ENCODE assay signal across 7 mouse cellular contexts in genomic region chr8:109738049-109738380, GRCm38 (mm10). TPM values are rescaled to one million over a fixed set of nuclear protein-coding genes. Genes with fewer than 3 reads are reported as not detected.
DNase-seq lines count a peak whose midpoint lies in the region; ATAC-seq and TF ChIP-seq lines count a peak whose summit lies in the region.

No protein-coding gene starts in this region.

- TF ChIP-seq POLR2A in limb, embryonic 14.5 days (IDR thresholded peaks at IDR 0.05; ENCODE audit: borderline replicate concordance, extremely low read depth, insufficient read depth, insufficient read length) = no peak

- peaks cover 8% of the 10 kb centered on the region for H3K36me3 ChIP-seq in lung, embryonic 16.5 days (ENCODE audit: control insufficient read depth, insufficient read depth, low read length)
- H3K36me3 ChIP-seq in forebrain, embryonic 13.5 days (ENCODE audit: poor library complexity, severe bottlenecking) = peaks cover 19% of the 10 kb centered on the region
- H3K36me3 ChIP-seq in limb, embryonic 14.5 days (ENCODE audit: control insufficient read depth, insufficient read depth, low read length) = peaks cover 16% of the 10 kb centered on the region
- H3K36me3 ChIP-seq in stomach, embryonic 15.5 days = peaks cover 11% of the 10 kb centered on the region

- peak overlapping the region; percentile 59; the same call in 1 of the 2 replicates for H3K27ac ChIP-seq in lung, embryonic 16.5 days (ENCODE audit: low read length)
- no peak overlapping the region for H3K27ac ChIP-seq in forebrain, embryonic 13.5 days
- H3K27ac ChIP-seq in limb, embryonic 14.5 days (replicated peaks; ENCODE audit: low read depth, low read length) = no peak overlapping the region
- peak overlapping the region; percentile 72; the same call in 1 of the 2 replicates for H3K27ac ChIP-seq in stomach, embryonic 15.5 days

- 76% methylated on average over 1 of the region's 1 CpGs for WGBS in lung, embryonic 16.5 days
- 85% methylated on average over 1 of the region's 1 CpGs for WGBS in forebrain, embryonic 13.5 days
- WGBS in limb, embryonic 14.5 days = 67% methylated on average over 1 of the region's 1 CpGs
- 89% methylated on average over 1 of the region's 1 CpGs for WGBS in stomach, embryonic 15.5 days

- H3K4me1 ChIP-seq in lung, embryonic 16.5 days (replicated peaks; ENCODE audit: control insufficient read depth, insufficient read depth, low read length) = peaks cover 9% of the 10 kb centered on the region
- peaks cover 15% of the 10 kb centered on the region for H3K4me1 ChIP-seq in forebrain, embryonic 13.5 days
- H3K4me1 ChIP-seq in limb, embryonic 14.5 days (ENCODE audit: control insufficient read depth, insufficient read depth, low read length) = peaks cover 7% of the 10 kb centered on the region
- H3K4me1 ChIP-seq in stomach, embryonic 15.5 days = peaks cover 10% of the 10 kb centered on the region

- DNase-seq in lung, postnatal 14 days = no peak
- DNase-seq in limb, embryonic 14.5 days (ENCODE audit: low spot score) = no peak
- no peak for DNase-seq in gastrocnemius, postnatal 4 days (ENCODE audit: low spot score in 2 of 2)
- DNase-seq in urinary bladder, postnatal 25 days (ENCODE audit: low spot score) = no peak

- H3K4me3 ChIP-seq in lung, embryonic 16.5 days (ENCODE audit: low read length) = peak overlapping the region; percentile 100
- H3K4me3 ChIP-seq in forebrain, embryonic 13.5 days = peak overlapping the region; percentile 98
- peak overlapping the region; percentile 99 for H3K4me3 ChIP-seq in limb, embryonic 14.5 days (replicated peaks; ENCODE audit: low read length)
- peak overlapping the region; percentile 98 for H3K4me3 ChIP-seq in stomach, embryonic 15.5 days (replicated peaks)

- H3K4me2 ChIP-seq in lung, embryonic 16.5 days (ENCODE audit: low read depth, low read length) = peak overlapping the region; percentile 93
- peak overlapping the region; percentile 95 for H3K4me2 ChIP-seq in forebrain, embryonic 13.5 days
- peak overlapping the region; percentile 82 for H3K4me2 ChIP-seq in limb, embryonic 14.5 days (replicated peaks; ENCODE audit: low read depth, low read length, severe bottlenecking)
- H3K4me2 ChIP-seq in stomach, embryonic 15.5 days = peak overlapping the region; percentile 64

- no peaks in the 10 kb centered on the region for H3K9me3 ChIP-seq in lung, embryonic 16.5 days (ENCODE audit: control insufficient read depth, low read length)
- H3K9me3 ChIP-seq in forebrain, embryonic 13.5 days (replicated peaks) = no peaks in the 10 kb centered on the region
- no peaks in the 10 kb centered on the region for H3K9me3 ChIP-seq in limb, embryonic 14.5 days (ENCODE audit: control insufficient read depth, low read length)
- H3K9me3 ChIP-seq in stomach, embryonic 15.5 days = no peaks in the 10 kb centered on the region

- H3K9ac ChIP-seq in lung, embryonic 16.5 days (ENCODE audit: low read length) = peak overlapping the region; percentile 99
- H3K9ac ChIP-seq in forebrain, embryonic 13.5 days = peak overlapping the region; percentile 99; the same call in 1 of the 2 replicates
- peak overlapping the region; percentile 97 for H3K9ac ChIP-seq in limb, embryonic 14.5 days (ENCODE audit: low read depth, low read length, severe bottlenecking)
- H3K9ac ChIP-seq in stomach, embryonic 15.5 days = no peak overlapping the region; the same call in 1 of the 2 replicates

- no peak for ATAC-seq in lung, embryonic 16.5 days (ENCODE audit: low read depth)
- 0 out of 2 replicates have a peak, but pooled peaks have one; percentile 10 for ATAC-seq in forebrain, embryonic 13.5 days
- ATAC-seq in limb, embryonic 14.5 days (ENCODE audit: low FRiP score, low read depth) = no peak
- no peak for ATAC-seq in stomach, embryonic 15.5 days (ENCODE audit: insufficient read depth, low FRiP score, low read depth)

- no peaks in the 10 kb centered on the region for H3K27me3 ChIP-seq in lung, embryonic 16.5 days (ENCODE audit: control insufficient read depth, insufficient read depth, low read depth, low read length)
- no peaks in the 10 kb centered on the region for H3K27me3 ChIP-seq in forebrain, embryonic 13.5 days
- no peaks in the 10 kb centered on the region for H3K27me3 ChIP-seq in limb, embryonic 14.5 days (ENCODE audit: control insufficient read depth, insufficient read depth, low read length)
- H3K27me3 ChIP-seq in stomach, embryonic 15.5 days (replicated peaks) = no peaks in the 10 kb centered on the region

RNA-seq across cellular contexts. Expression of gene Atxn1l, which starts 0.5 kb away (rescaled TPM):
- 7.6 and 7.7 TPM in 2 replicates for polyA plus RNA-seq in lung, embryonic 16.5 days (2015; fragmentation: Nextera tagmentation; extraction: Ambion mirVana)
- 4.0 and 4.6 TPM in 2 replicates for polyA plus RNA-seq in forebrain, embryonic 13.5 days (2015; fragmentation: Nextera tagmentation; extraction: Ambion mirVana)
- 16.2 and 19.0 TPM in 2 replicates for polyA plus RNA-seq in limb, embryonic 14.5 days (2012; rRNA removed)
- polyA plus RNA-seq in limb, embryonic 14.5 days (2014; fragmentation: Nextera tagmentation; extraction: Ambion mirVana) = 8.7 and 9.6 TPM in 2 replicates
- 6.2 and 6.8 TPM in 2 replicates for polyA plus RNA-seq in stomach, embryonic 15.5 days (2015; fragmentation: Nextera tagmentation; extraction: Ambion mirVana)
- total RNA-seq in gastrocnemius, postnatal 4 days (2021) = 10 to 100 TPM; 35.7 to 36.7 TPM

RNA-seq across cellular contexts. Expression of gene Zfp821, which starts 32.7 kb away (rescaled TPM):
- 20.1 and 22.4 TPM in 2 replicates for polyA plus RNA-seq in lung, embryonic 16.5 days (2015; fragmentation: Nextera tagmentation; extraction: Ambion mirVana)
- polyA plus RNA-seq in forebrain, embryonic 13.5 days (2015; fragmentation: Nextera tagmentation; extraction: Ambion mirVana) = 71.3 and 73.1 TPM in 2 replicates
- polyA plus RNA-seq in limb, embryonic 14.5 days (2012; rRNA removed) = 34.0 and 36.8 TPM in 2 replicates
- polyA plus RNA-seq in limb, embryonic 14.5 days (2014; fragmentation: Nextera tagmentation; extraction: Ambion mirVana) = 28.6 and 34.2 TPM in 2 replicates
- 21.4 and 22.6 TPM in 2 replicates for polyA plus RNA-seq in stomach, embryonic 15.5 days (2015; fragmentation: Nextera tagmentation; extraction: Ambion mirVana)
- total RNA-seq in gastrocnemius, postnatal 4 days (2021) = 10 to 100 TPM; 13.8 to 14.9 TPM

RNA-seq across cellular contexts. Expression of gene Ap1g1, which starts 40.3 kb away (rescaled TPM):
- polyA plus RNA-seq in lung, embryonic 16.5 days (2015; fragmentation: Nextera tagmentation; extraction: Ambion mirVana) = 41.8 and 46.6 TPM in 2 replicates
- polyA plus RNA-seq in forebrain, embryonic 13.5 days (2015; fragmentation: Nextera tagmentation; extraction: Ambion mirVana) = 45.7 and 50.6 TPM in 2 replicates
- polyA plus RNA-seq in limb, embryonic 14.5 days (2012; rRNA removed) = 63.1 and 71.1 TPM in 2 replicates
- 32.0 and 33.7 TPM in 2 replicates for polyA plus RNA-seq in limb, embryonic 14.5 days (2014; fragmentation: Nextera tagmentation; extraction: Ambion mirVana)
- 36.3 and 41.8 TPM in 2 replicates for polyA plus RNA-seq in stomach, embryonic 15.5 days (2015; fragmentation: Nextera tagmentation; extraction: Ambion mirVana)
- 10 to 100 TPM; 46.7 to 51.7 TPM for total RNA-seq in gastrocnemius, postnatal 4 days (2021)

RNA-seq across cellular contexts. Expression of gene Ist1, which starts 45.0 kb away (rescaled TPM):
- polyA plus RNA-seq in lung, embryonic 16.5 days (2015; fragmentation: Nextera tagmentation; extraction: Ambion mirVana) = 144 and 145 TPM in 2 replicates
- 165 and 177 TPM in 2 replicates for polyA plus RNA-seq in forebrain, embryonic 13.5 days (2015; fragmentation: Nextera tagmentation; extraction: Ambion mirVana)
- polyA plus RNA-seq in limb, embryonic 14.5 days (2012; rRNA removed) = 109 and 113 TPM in 2 replicates
- 149 and 153 TPM in 2 replicates for polyA plus RNA-seq in limb, embryonic 14.5 days (2014; fragmentation: Nextera tagmentation; extraction: Ambion mirVana)
- 129 and 135 TPM in 2 replicates for polyA plus RNA-seq in stomach, embryonic 15.5 days (2015; fragmentation: Nextera tagmentation; extraction: Ambion mirVana)
- 10 to 100 TPM; 51.8 to 56.4 TPM for total RNA-seq in gastrocnemius, postnatal 4 days (2021)

Comparison
In these comparisons a context has a peak if more than half of its experiments do, and no peak if none do; other contexts are left out.
1. H3K27ac ChIP-seq: peak in lung, embryonic 16.5 days (single experiment) and stomach, embryonic 15.5 days (single experiment); none in forebrain, embryonic 13.5 days (single experiment) and limb, embryonic 14.5 days (single experiment).
2. Peak in every context shown above with its lines, with median percentiles within 50 percentile points of each other: H3K4me2 ChIP-seq and H3K4me3 ChIP-seq.